Mouse (Mus musculus): ENCODE results near the gene Rps6ka4. TPM values are rescaled to one million over a fixed set of nuclear protein-coding genes. Genes with fewer than 3 reads are reported as not detected.

The Rps6ka4 gene
- polyA plus RNA-seq, 1 experiment from 2014 or later = 6.0 TPM

DNA sequence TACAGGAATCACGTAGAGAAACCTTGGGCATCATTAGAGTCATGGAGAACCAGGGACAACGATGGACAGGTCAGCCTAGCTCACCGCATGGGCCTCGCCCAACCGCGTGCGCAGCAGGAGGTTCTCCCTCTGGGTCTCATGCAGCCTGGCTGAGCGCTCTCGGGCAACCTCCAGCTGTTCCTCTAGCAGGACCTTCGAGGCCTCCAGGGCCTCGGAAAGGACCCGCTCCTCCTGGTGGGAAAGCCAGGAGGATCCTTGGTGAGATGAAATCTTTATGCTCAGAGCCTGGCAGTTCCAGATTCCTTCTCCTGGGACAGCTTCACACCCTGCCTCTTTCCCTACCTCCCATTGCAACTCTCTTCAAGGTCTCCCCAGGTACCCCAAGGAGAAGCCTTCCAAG lies 14.2 kb upstream of the Rps6ka4 start:
- no peak for DNase-seq
- H3K4me2 ChIP-seq (ENCODE audit: low read length) = peak overlapping the region; percentile 40; the same call in 1 of the 2 replicates
- H3K27me3 ChIP-seq (ENCODE audit: control insufficient read depth, insufficient read depth, low read length) = no peaks in the 10 kb centered on the region
- 91% methylated on average over 12 of the region's 12 CpGs for WGBS
- H3K9me3 ChIP-seq (ENCODE audit: control insufficient read depth, low read length) = no peaks in the 10 kb centered on the region
- no peaks in the 10 kb centered on the region for H3K36me3 ChIP-seq (ENCODE audit: control insufficient read depth, insufficient read depth, low read length)
- ATAC-seq (ENCODE audit: low FRiP score, low TSS enrichment) = no peak
- no peak overlapping the region for H3K27ac ChIP-seq (replicated peaks; ENCODE audit: low read depth, low read length)
- H3K4me1 ChIP-seq (ENCODE audit: control insufficient read depth, insufficient read depth, low read length) = 0 out of 2 replicates have a peak, but pooled peaks cover 3% of the 10 kb centered on the region
- no peak overlapping the region for H3K4me3 ChIP-seq (replicated peaks; ENCODE audit: low read depth, low read length)
- H3K9ac ChIP-seq (replicated peaks; ENCODE audit: low read length) = no peak overlapping the region

- no peak for ATAC-seq (ENCODE audit: low FRiP score, low TSS enrichment)
- DNase-seq = no peak
- 71% methylated on average over 8 of the region's 8 CpGs for WGBS
- Histone ChIP-seq H3K9ac (replicated peaks; ENCODE audit: low read length) (no peak overlapping the region), H3K36me3 (ENCODE audit: control insufficient read depth, insufficient read depth, low read length) (no peaks in the 10 kb centered on the region), H3K27me3 (ENCODE audit: control insufficient read depth, insufficient read depth, low read length) (peaks cover 4% of the 10 kb centered on the region), H3K4me2 (ENCODE audit: low read length) (no peak overlapping the region), H3K27ac (replicated peaks; ENCODE audit: low read depth, low read length) (no peak overlapping the region), H3K4me3 (replicated peaks; ENCODE audit: low read depth, low read length) (no peak overlapping the region), H3K4me1 (ENCODE audit: control insufficient read depth, insufficient read depth, low read length) (0 out of 2 replicates have a peak, but pooled peaks cover 3% of the 10 kb centered on the region), H3K9me3 (ENCODE audit: control insufficient read depth, low read length) (no peaks in the 10 kb centered on the region)
Measured at GRCm38 (mm10) chr19:6853903-6854302, 13.5 kb upstream of the Rps6ka4 start.

GRCm38 (mm10) chr19:6852393-6853305 lies 12.2 kb upstream of the Rps6ka4 start:
- H3K4me1 ChIP-seq (ENCODE audit: control insufficient read depth, insufficient read depth, low read length) = 0 out of 2 replicates have a peak, but pooled peaks cover 3% of the 10 kb centered on the region
- no peaks in the 10 kb centered on the region for H3K9me3 ChIP-seq (ENCODE audit: control insufficient read depth, low read length)
- H3K27me3 ChIP-seq (ENCODE audit: control insufficient read depth, insufficient read depth, low read length) = peaks cover 17% of the 10 kb centered on the region
- no peak overlapping the region for H3K4me3 ChIP-seq (replicated peaks; ENCODE audit: low read depth, low read length)
- DNase-seq (no peak), ATAC-seq (ENCODE audit: low FRiP score, low TSS enrichment) (no peak)
- no peak overlapping the region for H3K27ac ChIP-seq (replicated peaks; ENCODE audit: low read depth, low read length)
- no peak overlapping the region for H3K9ac ChIP-seq (replicated peaks; ENCODE audit: low read length)
- WGBS = 74% methylated on average over 21 of the region's 21 CpGs
- H3K4me2 ChIP-seq (ENCODE audit: low read length) = no peak overlapping the region
- no peaks in the 10 kb centered on the region for H3K36me3 ChIP-seq (ENCODE audit: control insufficient read depth, insufficient read depth, low read length)

GRCm38 (mm10) chr19:6851497-6851896 lies 11.1 kb upstream of the Rps6ka4 start:
- ATAC-seq (ENCODE audit: low FRiP score, low TSS enrichment) = no peak

DNA sequence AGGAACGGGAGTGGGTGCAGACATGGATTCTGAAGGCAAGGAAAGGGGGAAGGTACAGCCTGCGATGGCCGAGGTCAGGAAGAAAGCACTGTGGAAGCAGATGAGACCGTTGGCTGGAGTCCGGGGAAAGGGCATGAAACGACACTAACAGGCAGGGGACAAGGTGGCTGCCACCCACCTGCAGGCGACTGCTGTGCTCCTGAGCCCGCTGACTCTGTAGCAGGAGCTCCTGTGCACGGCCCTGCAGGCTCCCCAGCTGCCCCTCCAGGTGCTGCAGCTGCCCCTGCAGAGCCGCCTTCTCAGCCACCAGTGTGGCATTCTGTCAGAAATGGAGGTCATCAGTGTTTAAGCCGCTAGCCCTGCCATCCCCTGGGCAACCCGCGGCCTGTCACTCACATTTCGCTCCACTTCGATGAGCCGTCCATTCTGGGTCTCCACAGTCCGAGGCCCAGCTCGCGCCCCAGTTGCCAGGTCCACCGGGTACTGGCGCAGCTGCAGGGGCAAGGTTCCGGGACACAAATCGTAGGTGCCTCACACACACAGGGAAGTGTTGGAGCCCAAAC lies 9.2 kb upstream of the Rps6ka4 start:
- no peak overlapping the region for H3K9ac ChIP-seq (replicated peaks; ENCODE audit: low read length)
- peaks cover 35% of the 10 kb centered on the region for H3K27me3 ChIP-seq (ENCODE audit: control insufficient read depth, insufficient read depth, low read length)
- no peaks in the 10 kb centered on the region for H3K9me3 ChIP-seq (ENCODE audit: control insufficient read depth, low read length)
- DNase-seq (no peak), ATAC-seq (ENCODE audit: low FRiP score, low TSS enrichment) (no peak)
- WGBS = 65% methylated on average over 23 of the region's 23 CpGs
- no peak overlapping the region for H3K4me3 ChIP-seq (replicated peaks; ENCODE audit: low read depth, low read length)
- no peak overlapping the region for H3K4me2 ChIP-seq (ENCODE audit: low read length)
- no peaks in the 10 kb centered on the region for H3K36me3 ChIP-seq (ENCODE audit: control insufficient read depth, insufficient read depth, low read length)
- no peak overlapping the region for H3K27ac ChIP-seq (replicated peaks; ENCODE audit: low read depth, low read length)
- no peaks in the 10 kb centered on the region for H3K4me1 ChIP-seq (ENCODE audit: control insufficient read depth, insufficient read depth, low read length)

More at GRCm38 (mm10) chr19:6851497-6851896, 11.1 kb upstream of the Rps6ka4 start:
- Histone ChIP-seq H3K4me2 (ENCODE audit: low read length) (no peak overlapping the region), H3K36me3 (ENCODE audit: control insufficient read depth, insufficient read depth, low read length) (no peaks in the 10 kb centered on the region), H3K27me3 (ENCODE audit: control insufficient read depth, insufficient read depth, low read length) (peaks cover 28% of the 10 kb centered on the region), H3K4me3 (replicated peaks; ENCODE audit: low read depth, low read length) (no peak overlapping the region), H3K27ac (replicated peaks; ENCODE audit: low read depth, low read length) (no peak overlapping the region), H3K4me1 (ENCODE audit: control insufficient read depth, insufficient read depth, low read length) (0 out of 2 replicates have a peak, but pooled peaks cover 3% of the 10 kb centered on the region), H3K9ac (replicated peaks; ENCODE audit: low read length) (no peak overlapping the region), H3K9me3 (ENCODE audit: control insufficient read depth, low read length) (no peaks in the 10 kb centered on the region)
- 70% methylated on average over 3 of the region's 3 CpGs for WGBS
- DNase-seq = no peak

- peaks cover 35% of the 10 kb centered on the region for H3K27me3 ChIP-seq (ENCODE audit: control insufficient read depth, insufficient read depth, low read length)
- no peaks in the 10 kb centered on the region for H3K9me3 ChIP-seq (ENCODE audit: control insufficient read depth, low read length)
- H3K4me1 ChIP-seq (ENCODE audit: control insufficient read depth, insufficient read depth, low read length) = no peaks in the 10 kb centered on the region
- ATAC-seq (ENCODE audit: low FRiP score, low TSS enrichment) (no peak), DNase-seq (peak; percentile 27)
- H3K36me3 ChIP-seq (ENCODE audit: control insufficient read depth, insufficient read depth, low read length) = no peaks in the 10 kb centered on the region
- no peak overlapping the region for H3K27ac ChIP-seq (replicated peaks; ENCODE audit: low read depth, low read length)
- H3K9ac ChIP-seq (replicated peaks; ENCODE audit: low read length) = no peak overlapping the region
- 0 out of 2 replicates have a peak overlapping the region, but pooled peaks have one; percentile 3 for H3K4me3 ChIP-seq (replicated peaks; ENCODE audit: low read depth, low read length)
- peak overlapping the region; percentile 38 for H3K4me2 ChIP-seq (ENCODE audit: low read length)
- 3% methylated on average over 31 of the region's 31 CpGs for WGBS
Measured at GRCm38 (mm10) chr19:6847841-6848517, 7.5 kb upstream of the Rps6ka4 start.

DNA sequence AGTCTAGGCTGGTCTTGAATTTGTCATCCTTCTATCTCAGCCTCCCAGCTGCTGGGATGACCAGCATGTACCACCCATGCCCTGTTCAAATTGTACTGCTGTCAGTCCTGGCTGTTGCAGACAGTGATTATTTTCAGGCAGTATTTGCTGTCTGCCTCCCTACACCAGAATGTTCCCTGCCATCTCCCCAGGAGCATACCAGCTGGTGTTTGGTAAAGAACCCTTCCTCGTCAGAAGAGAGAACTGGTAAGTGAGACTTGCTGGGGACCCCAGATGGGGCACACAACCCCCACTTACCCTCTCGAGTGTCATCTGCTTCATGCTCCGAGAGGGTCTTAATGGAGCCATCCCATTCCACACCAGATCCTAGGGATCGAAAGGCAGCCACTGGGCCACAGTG lies 5.6 kb upstream of the Rps6ka4 start:
- Histone ChIP-seq H3K4me1 (ENCODE audit: control insufficient read depth, insufficient read depth, low read length) (no peaks in the 10 kb centered on the region), H3K4me2 (ENCODE audit: low read length) (no peak overlapping the region), H3K27me3 (ENCODE audit: control insufficient read depth, insufficient read depth, low read length) (peaks cover 42% of the 10 kb centered on the region), H3K4me3 (replicated peaks; ENCODE audit: low read depth, low read length) (no peak overlapping the region), H3K9me3 (ENCODE audit: control insufficient read depth, low read length) (no peaks in the 10 kb centered on the region), H3K27ac (replicated peaks; ENCODE audit: low read depth, low read length) (no peak overlapping the region), H3K9ac (replicated peaks; ENCODE audit: low read length) (no peak overlapping the region), H3K36me3 (ENCODE audit: control insufficient read depth, insufficient read depth, low read length) (no peaks in the 10 kb centered on the region)
- ATAC-seq (ENCODE audit: low FRiP score, low TSS enrichment) = no peak
- DNase-seq = no peak
- WGBS = 72% methylated on average over 4 of the region's 4 CpGs

DNA sequence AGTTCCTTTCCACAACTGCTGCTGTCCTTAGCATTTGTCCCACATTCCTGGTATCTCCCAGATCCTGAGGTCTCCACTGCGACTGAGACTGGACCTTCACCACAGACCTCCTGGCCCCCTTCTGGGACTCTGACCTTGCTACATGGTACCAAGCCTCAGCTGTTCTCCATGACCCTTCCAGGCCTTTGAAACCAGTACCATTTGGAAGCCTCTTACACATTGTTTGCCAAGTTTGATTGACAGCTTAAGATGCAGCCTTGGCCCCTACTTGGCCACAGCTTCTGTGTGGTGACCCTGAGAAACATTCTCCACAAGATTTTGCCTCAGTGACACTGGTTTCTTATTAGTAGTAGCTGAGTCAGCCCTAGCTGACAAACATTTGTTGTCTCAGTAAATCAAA lies 1.9 kb upstream of the Rps6ka4 start:
- H3K36me3 ChIP-seq (ENCODE audit: control insufficient read depth, insufficient read depth, low read length) = no peaks in the 10 kb centered on the region
- no peak for DNase-seq
- no peaks in the 10 kb centered on the region for H3K9me3 ChIP-seq (ENCODE audit: control insufficient read depth, low read length)
- H3K4me1 ChIP-seq (ENCODE audit: control insufficient read depth, insufficient read depth, low read length) = peaks cover 15% of the 10 kb centered on the region
- H3K9ac ChIP-seq (replicated peaks; ENCODE audit: low read length) = no peak overlapping the region
- no peak overlapping the region for H3K4me3 ChIP-seq (replicated peaks; ENCODE audit: low read depth, low read length)
- peaks cover 38% of the 10 kb centered on the region; the same call in 1 of the 2 replicates for H3K27me3 ChIP-seq (ENCODE audit: control insufficient read depth, insufficient read depth, low read length)
- H3K27ac ChIP-seq (replicated peaks; ENCODE audit: low read depth, low read length) = no peak overlapping the region
- H3K4me2 ChIP-seq (ENCODE audit: low read length) = no peak overlapping the region
- no peak for ATAC-seq (ENCODE audit: low FRiP score, low TSS enrichment)
- 76% methylated on average over 1 of the region's 1 CpGs for WGBS

All from midbrain, embryonic 14.5 days (tissue).